25 mouse cellular contexts compared by ENCODE assay signal in the genomic region with DNA sequence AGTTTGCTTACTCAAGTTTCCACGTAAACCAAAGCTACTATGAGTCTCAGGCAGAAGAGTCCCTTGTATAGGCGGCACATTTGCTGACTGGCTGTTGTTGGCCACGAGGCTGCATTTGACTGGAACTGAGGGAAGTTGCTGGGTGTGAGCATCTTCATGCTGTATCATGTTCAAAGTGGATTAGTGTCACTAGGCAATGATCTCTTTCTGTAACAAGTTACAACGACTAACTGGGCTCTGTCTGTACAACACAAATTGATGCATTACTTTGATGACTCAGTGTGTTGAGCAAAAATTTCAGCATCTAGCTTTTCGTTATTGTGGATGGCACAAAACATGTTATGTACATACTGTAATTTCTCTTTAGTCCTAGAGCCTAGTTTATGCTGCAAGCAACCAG.
"Had no signal": no experiment of that assay in that cellular context is flagged by ENCODE, and none has a peak within 500 bp of the region (broad histone marks: within the 10 kb centered on the region; RNA-seq: fewer than 3 reads in every experiment).

No protein-coding gene starts in this region.

- H3K4me1 ChIP-seq: heart, embryonic 15.5 days; hindbrain, embryonic 13.5 days; hindbrain, embryonic 15.5 days; kidney, embryonic 15.5 days; limb, embryonic 10.5 days; limb, embryonic 12.5 days had no signal

- ATAC-seq: hindbrain, postnatal 0 days; intestine, embryonic 16.5 days had no signal

- H3K36me3 ChIP-seq: heart, embryonic 13.5 days; heart, embryonic 15.5 days; hindbrain, embryonic 13.5 days; hindbrain, embryonic 15.5 days; kidney, embryonic 15.5 days; limb, embryonic 10.5 days; limb, embryonic 12.5 days had no signal

- H3K4me2 ChIP-seq: heart, embryonic 11.5 days; heart, embryonic 13.5 days; heart, embryonic 15.5 days; hindbrain, embryonic 13.5 days; hindbrain, embryonic 15.5 days; kidney, embryonic 15.5 days; limb, embryonic 12.5 days; liver, embryonic 11.5 days had no signal

- H3K9me3 ChIP-seq: heart, embryonic 13.5 days; heart, embryonic 15.5 days; hindbrain, embryonic 13.5 days; hindbrain, embryonic 15.5 days; kidney, embryonic 15.5 days; limb, embryonic 10.5 days; limb, embryonic 12.5 days had no signal

- H3K4me3 ChIP-seq: gastrocnemius, adult 2 months; heart, embryonic 13.5 days; heart, embryonic 15.5 days; hindbrain, embryonic 13.5 days; hindbrain, embryonic 15.5 days; kidney, embryonic 15.5 days; layer of hippocampus, adult 2 months; left cerebral cortex, adult 2 months; limb, embryonic 10.5 days; limb, embryonic 12.5 days had no signal

- H3K27ac ChIP-seq: heart, embryonic 15.5 days; hindbrain, embryonic 13.5 days; hindbrain, embryonic 15.5 days; hindbrain, postnatal 0 days; kidney, embryonic 15.5 days; kidney, postnatal 0 days; layer of hippocampus, adult 2 months; left cerebral cortex, adult 2 months; limb, embryonic 10.5 days; limb, embryonic 12.5 days had no signal

- H3K27me3 ChIP-seq: heart, embryonic 13.5 days; heart, embryonic 15.5 days; hindbrain, embryonic 13.5 days; hindbrain, embryonic 15.5 days; kidney, embryonic 15.5 days; limb, embryonic 12.5 days had no signal

- DNase-seq: gastrocnemius, adult 2 months; gastrocnemius, postnatal 10 days; gastrocnemius, postnatal 25 days; heart, postnatal 14 days; heart, postnatal 36 days; kidney, adult 11 months; kidney, adult 2 months; kidney, adult 9 months; kidney, postnatal 14 days; kidney, postnatal 36 days; liver had no signal

- H3K9ac ChIP-seq: heart, embryonic 13.5 days; heart, embryonic 15.5 days; hindbrain, embryonic 13.5 days; hindbrain, embryonic 15.5 days; kidney, embryonic 15.5 days; limb, embryonic 12.5 days had no signal
